Mouse (Mus musculus) intestine, embryonic 16.5 days (tissue): Measurements from ENCODE around the gene Gtf2i. TPM values are rescaled to one million over a fixed set of nuclear protein-coding genes. Genes with fewer than 3 reads are reported as not detected.
A peak's percentile ranks its signal among the peaks of the same experiment; 100 is the strongest.
"Not testable (repeated sequence)": the region's sequence is repeated elsewhere in the genome, so short reads cannot be mapped to it uniquely, and the experiment has no call there.

Experiments used
- ATAC-seq: fragments of 200-750 bp; cut with Nextera tagmentation; 2 replicates; pipeline ENCODE4 v1.8.0; 2017; ENCODE audit warnings: moderate TSS enrichment, moderate library complexity
- H3K27ac ChIP-seq: fragments of 300-500 bp; sonication (generic); 2 replicates; pipeline ENCODE4 v1.5.1; 2014; ENCODE audit warnings: mild to moderate bottlenecking, low read length
- H3K27me3 ChIP-seq: fragments of 300-500 bp; sonication (generic); replicated peaks from 2 replicates; pipeline ENCODE4 v1.6.1; 2014; ENCODE audit warnings: low read length, control low read depth, mixed read lengths; ENCODE audit not compliant: control insufficient read depth, insufficient read depth
- H3K36me3 ChIP-seq: fragments of 300-500 bp; sonication (generic); 2 replicates; pipeline ENCODE4 v1.6.1; 2014; ENCODE audit warnings: low read length, control low read depth; ENCODE audit not compliant: control insufficient read depth, insufficient read depth
- H3K4me1 ChIP-seq: fragments of 300-500 bp; sonication (generic); 2 replicates; pipeline ENCODE4 v1.6.1; 2014; ENCODE audit warnings: low read length, control low read depth, mixed read lengths; ENCODE audit not compliant: control insufficient read depth, insufficient read depth
- H3K4me2 ChIP-seq: fragments of 300-500 bp; sonication (generic); 2 replicates; pipeline ENCODE4 v1.6.1; 2014; ENCODE audit warnings: low read depth, low read length, control low read depth
- H3K4me3 ChIP-seq: fragments of 300-500 bp; sonication (generic); 2 replicates; pipeline ENCODE4 v1.5.1; 2014; ENCODE audit warnings: mild to moderate bottlenecking, low read length
- H3K9ac ChIP-seq: fragments of 300-500 bp; sonication (generic); 2 replicates; pipeline ENCODE4 v1.6.1; 2014; ENCODE audit warnings: low read depth, low read length
- H3K9me3 ChIP-seq: fragments of 300-500 bp; sonication (generic); 2 replicates; pipeline ENCODE4 v1.6.1; 2016; ENCODE audit warnings: low read length, control low read depth; ENCODE audit not compliant: control insufficient read depth
- WGBS: fragments of 180-500 bp; shearing (Covaris S2); extraction: QIAGEN DNeasy Blood & Tissue Kit; methylation state at CpG from one replicate; pipeline ENCODE4 v1.1.7; 2014; 5-methylcytosine and 5-hydroxymethylcytosine counted together
- polyA plus RNA-seq: library from polyadenylated mRNA; unstranded; fragments of >200 nt; fragmentation: Nextera tagmentation; extraction: Ambion mirVana; gene quantifications from 2 replicates; pipeline ENCODE4 v1.2.1, GENCODE M21; 2015

Gene Gtf2i
- polyA plus RNA-seq, 1 experiment from 2014 or later: 86.7 TPM

DNA sequence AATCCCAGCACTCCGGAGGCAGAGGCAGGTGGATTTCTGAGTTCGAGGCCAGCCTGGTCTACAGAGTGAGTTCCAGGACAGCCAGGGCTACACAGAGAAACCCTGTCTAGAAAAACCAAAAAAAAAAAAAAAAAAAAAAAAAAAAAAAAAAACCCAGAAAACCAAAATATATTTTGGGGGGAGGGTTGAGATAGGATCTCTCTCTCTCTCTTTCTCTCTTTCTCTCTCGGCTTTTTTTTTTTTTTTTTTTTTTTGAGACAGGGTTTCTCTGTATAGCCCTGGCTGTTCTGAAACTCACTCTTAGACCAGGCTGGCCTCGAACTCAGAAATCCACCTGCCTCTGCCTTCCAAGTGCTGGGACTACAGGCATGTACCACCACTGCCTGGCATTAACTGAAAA, 29.0 kb upstream of the Gtf2i start:
- not testable (repeated sequence) for ATAC-seq, H3K9ac ChIP-seq, H3K27me3 ChIP-seq, H3K4me2 ChIP-seq, H3K4me1 ChIP-seq, H3K36me3 ChIP-seq, H3K4me3 ChIP-seq, H3K9me3 ChIP-seq, H3K27ac ChIP-seq
- 82% methylated on average over 4 of the region's 4 CpGs for WGBS

- Histone ChIP-seq H3K9me3 (no peaks in the 10 kb centered on the region), H3K4me3 (no peak overlapping the region), H3K36me3 (no peaks in the 10 kb centered on the region), H3K4me1 (no peaks in the 10 kb centered on the region), H3K27me3 (no peaks in the 10 kb centered on the region), H3K4me2 (no peak overlapping the region), H3K27ac (no peak overlapping the region; the same call in 1 of the 2 replicates), H3K9ac (no peak overlapping the region)
- 66% methylated on average over 18 of the region's 18 CpGs for WGBS
- ATAC-seq: peak; percentile 36; the same call in 1 of the 2 replicates
These were observed 28.1 kb upstream of the Gtf2i start for GRCm38 (mm10) chr5:134342503-134343205.

- no peaks in the 10 kb centered on the region for H3K36me3 ChIP-seq
- H3K4me1 ChIP-seq: no peaks in the 10 kb centered on the region
- whole genome bisulfite sequencing: 94% methylated on average over 5 of the region's 5 CpGs
- ATAC-seq: no peak
- no peak overlapping the region for H3K9ac ChIP-seq
- no peak overlapping the region for H3K4me2 ChIP-seq
- no peak overlapping the region for H3K27ac ChIP-seq
- H3K4me3 ChIP-seq: no peak overlapping the region
- H3K27me3 ChIP-seq: no peaks in the 10 kb centered on the region
- no peaks in the 10 kb centered on the region for H3K9me3 ChIP-seq
These were observed 27.2 kb upstream of the Gtf2i start for GRCm38 (mm10) chr5:134341721-134342120.

- Histone ChIP-seq H3K27me3 (no peaks in the 10 kb centered on the region), H3K4me1 (no peaks in the 10 kb centered on the region), H3K9ac (no peak overlapping the region), H3K9me3 (no peaks in the 10 kb centered on the region), H3K4me2 (no peak overlapping the region), H3K27ac (no peak overlapping the region), H3K4me3 (no peak overlapping the region), H3K36me3 (no peaks in the 10 kb centered on the region)
- peak; percentile 45; the same call in 1 of the 2 replicates for ATAC-seq
- 65% methylated on average over 10 of the region's 10 CpGs for WGBS
These were observed 26.8 kb upstream of the Gtf2i start for GRCm38 (mm10) chr5:134341321-134341720.

GRCm38 (mm10) chr5:134340101-134340522, 25.6 kb upstream of the Gtf2i start:
- Histone ChIP-seq H3K4me1 (no peaks in the 10 kb centered on the region), H3K9ac (no peak overlapping the region), H3K4me3 (no peak overlapping the region), H3K27me3 (no peaks in the 10 kb centered on the region), H3K36me3 (no peaks in the 10 kb centered on the region), H3K27ac (no peak overlapping the region), H3K4me2 (no peak overlapping the region), H3K9me3 (no peaks in the 10 kb centered on the region)
- 0 out of 2 replicates have a peak, but pooled peaks have one; percentile 29 for ATAC-seq
- WGBS: 31% methylated on average over 6 of the region's 6 CpGs

GRCm38 (mm10) chr5:134337012-134337411, 22.5 kb upstream of the Gtf2i start:
- H3K9ac ChIP-seq, H3K4me1 ChIP-seq, H3K4me2 ChIP-seq, H3K9me3 ChIP-seq, ATAC-seq, H3K36me3 ChIP-seq, H3K27me3 ChIP-seq, H3K4me3 ChIP-seq, H3K27ac ChIP-seq: not testable (repeated sequence)
- WGBS: 48% methylated on average over 2 of the region's 2 CpGs

- no peak overlapping the region for H3K4me2 ChIP-seq
- no peaks in the 10 kb centered on the region for H3K9me3 ChIP-seq
- H3K4me1 ChIP-seq: peaks cover 2% of the 10 kb centered on the region; the same call in 1 of the 2 replicates
- H3K27ac ChIP-seq: no peak overlapping the region
- ATAC-seq: 0 out of 2 replicates have a peak, but pooled peaks have one; percentile 18
- H3K9ac ChIP-seq: no peak overlapping the region
- H3K27me3 ChIP-seq: no peaks in the 10 kb centered on the region
- WGBS: 38% methylated on average over 8 of the region's 8 CpGs
- H3K4me3 ChIP-seq: no peak overlapping the region
- no peaks in the 10 kb centered on the region for H3K36me3 ChIP-seq
These were observed 18.2 kb upstream of the Gtf2i start for GRCm38 (mm10) chr5:134332743-134333142.

DNA sequence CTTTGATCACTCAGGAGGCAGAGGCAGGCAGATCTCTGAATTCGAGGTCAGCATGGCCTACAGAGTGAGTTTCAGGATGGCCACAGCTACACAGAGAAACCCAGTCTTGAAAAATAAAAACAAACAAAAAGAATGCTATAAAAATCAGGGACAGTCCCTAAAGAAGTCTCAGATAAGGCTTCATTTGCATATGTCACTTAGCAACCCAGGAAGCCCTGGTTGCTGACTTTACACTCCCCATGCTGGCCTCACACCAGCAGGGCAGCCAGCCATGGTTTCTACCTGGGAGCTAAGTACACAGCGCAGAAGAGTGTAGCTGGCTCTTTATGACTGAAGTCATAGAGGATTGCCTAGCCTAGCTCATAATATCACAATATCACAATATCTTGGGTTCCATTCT, 15.5 kb upstream of the Gtf2i start:
- peaks cover 2% of the 10 kb centered on the region; the same call in 1 of the 2 replicates for H3K4me1 ChIP-seq
- 85% methylated on average over 2 of the region's 2 CpGs for WGBS
- H3K27ac ChIP-seq: no peak overlapping the region
- H3K36me3 ChIP-seq: no peaks in the 10 kb centered on the region
- no peak overlapping the region for H3K4me3 ChIP-seq
- no peak overlapping the region for H3K4me2 ChIP-seq
- no peaks in the 10 kb centered on the region for H3K27me3 ChIP-seq
- H3K9ac ChIP-seq: no peak overlapping the region
- no peaks in the 10 kb centered on the region for H3K9me3 ChIP-seq
- ATAC-seq: peak; percentile 79

DNA sequence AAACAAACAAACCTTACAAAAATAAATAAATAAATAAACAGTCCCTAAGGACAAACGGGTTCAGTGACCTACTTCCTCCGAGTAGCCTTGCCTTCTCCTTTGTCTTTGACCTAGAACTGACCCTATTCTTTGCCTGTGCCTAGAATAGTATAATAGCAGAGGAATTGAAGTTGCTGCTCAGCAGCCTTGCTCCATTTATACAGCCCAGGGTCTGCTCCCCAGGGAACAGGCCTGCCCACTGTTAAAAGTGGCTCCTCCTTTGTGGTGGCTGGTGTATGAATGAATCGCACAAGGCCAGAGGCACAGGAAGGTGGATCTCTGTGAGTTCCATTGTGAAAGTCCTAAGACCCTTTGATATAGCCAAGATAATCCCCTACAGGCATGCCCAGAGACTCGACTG, 14.8 kb upstream of the Gtf2i start:
- Histone ChIP-seq H3K27ac (no peak overlapping the region), H3K4me3 (no peak overlapping the region), H3K4me1 (peaks cover 2% of the 10 kb centered on the region), H3K9ac (no peak overlapping the region), H3K27me3 (no peaks in the 10 kb centered on the region), H3K9me3 (no peaks in the 10 kb centered on the region), H3K36me3 (no peaks in the 10 kb centered on the region), H3K4me2 (no peak overlapping the region)
- WGBS: 66% methylated on average over 4 of the region's 4 CpGs
- no peak for ATAC-seq
